Mouse (Mus musculus): ENCODE measurements around the gene Luc7l3.

- TF ChIP-seq POLR2A (IDR thresholded peaks at IDR 0.05; ENCODE audit: borderline replicate concordance, extremely low read depth, low read depth, low read length) (no peak), CTCF (IDR thresholded peaks at IDR 0.05; ENCODE audit: insufficient read depth, low read length) (peak; percentile 63)
These were observed 18.2 kb upstream of the Luc7l3 start for GRCm38 (mm10) chr11:94339732-94340585.

All from lung, adult 2 months (tissue).